Mouse (Mus musculus) mature B cell (primary cell): ENCODE results near the gene Dusp5.

Experiments used
- in situ Hi-C: fragments of 300-500 bp; cut with MboI; formaldehyde crosslinking; loops from 2 replicates; pipeline ENCODE4 v1.14.3; 2019

Gene Dusp5

DNA sequence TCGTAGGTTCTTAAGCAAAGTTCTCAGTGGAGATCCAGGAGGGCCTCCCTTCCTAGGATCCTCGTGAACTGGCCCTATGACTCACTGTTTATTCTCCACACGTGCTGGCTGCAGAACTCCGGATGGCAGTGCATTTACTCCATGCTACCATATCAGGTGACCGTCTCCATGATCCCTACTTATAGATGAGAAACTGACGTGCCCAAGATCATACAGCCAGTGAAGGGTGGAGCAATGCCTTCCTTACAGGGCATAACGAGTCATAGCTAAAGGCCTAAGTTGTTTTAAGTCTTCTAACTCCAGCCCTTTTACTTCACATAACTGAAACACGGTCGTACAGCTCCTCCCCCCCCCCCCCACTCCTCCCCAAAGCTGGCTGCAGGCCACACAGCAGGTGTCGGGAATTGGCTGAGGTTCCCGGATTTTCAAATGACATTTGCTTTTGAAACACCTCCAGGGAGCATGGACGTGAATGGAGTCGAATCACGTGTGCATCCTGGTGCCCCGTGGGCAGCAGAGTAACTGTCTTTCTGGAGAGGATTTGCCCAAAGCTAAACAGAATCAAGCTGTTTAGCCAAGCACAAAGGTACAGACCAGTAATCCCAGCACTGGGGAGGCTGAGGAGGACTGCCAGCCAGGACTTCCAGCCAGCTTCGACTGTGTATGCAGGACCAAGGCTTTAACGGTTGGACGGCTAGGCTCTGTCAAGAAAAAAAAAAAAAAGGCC is 11.4 kb upstream of the Dusp5 start:
- in situ Hi-C loops: no loop called here

DNA sequence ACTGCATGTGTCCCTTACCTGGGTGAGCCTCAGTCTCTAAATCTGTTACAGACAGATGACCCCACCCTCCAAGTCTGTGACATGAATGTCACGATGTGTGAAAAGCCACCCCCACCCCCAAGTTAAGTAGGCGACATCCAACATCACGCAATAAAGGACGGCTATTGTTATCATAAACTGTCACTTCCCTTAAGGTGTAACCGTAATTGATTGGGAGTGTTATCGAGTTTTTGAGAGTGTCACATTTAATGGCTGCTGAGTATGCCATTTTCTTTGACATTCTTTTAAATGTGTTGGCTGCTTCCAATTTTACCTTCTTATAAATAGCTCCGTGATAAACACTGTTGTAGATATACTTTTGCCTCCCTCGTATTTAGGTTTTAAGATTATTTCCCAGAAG is 9.4 kb upstream of the Dusp5 start:
- in situ Hi-C loops: no loop called here

DNA sequence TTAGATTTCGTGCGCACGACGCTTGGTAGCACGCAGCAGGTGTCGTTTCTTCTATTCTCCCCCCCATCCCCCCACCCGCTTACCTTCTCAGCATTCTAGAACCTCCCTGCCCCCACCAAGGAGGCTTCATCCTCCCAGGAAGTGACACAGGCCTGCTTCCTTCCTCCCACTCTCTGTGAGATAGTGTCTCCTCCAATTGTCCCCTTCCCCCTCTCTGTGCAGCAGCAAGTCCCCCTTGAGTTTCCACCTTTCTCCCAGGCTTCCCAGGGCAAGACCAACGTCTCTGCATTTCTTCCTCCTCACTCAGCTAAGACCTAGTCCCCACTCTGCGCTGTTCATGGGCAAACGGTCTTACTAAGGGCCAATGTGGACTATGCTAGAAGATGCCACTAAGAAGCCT is 8.9 kb upstream of the Dusp5 start:
- in situ Hi-C loops: no loop called here

DNA sequence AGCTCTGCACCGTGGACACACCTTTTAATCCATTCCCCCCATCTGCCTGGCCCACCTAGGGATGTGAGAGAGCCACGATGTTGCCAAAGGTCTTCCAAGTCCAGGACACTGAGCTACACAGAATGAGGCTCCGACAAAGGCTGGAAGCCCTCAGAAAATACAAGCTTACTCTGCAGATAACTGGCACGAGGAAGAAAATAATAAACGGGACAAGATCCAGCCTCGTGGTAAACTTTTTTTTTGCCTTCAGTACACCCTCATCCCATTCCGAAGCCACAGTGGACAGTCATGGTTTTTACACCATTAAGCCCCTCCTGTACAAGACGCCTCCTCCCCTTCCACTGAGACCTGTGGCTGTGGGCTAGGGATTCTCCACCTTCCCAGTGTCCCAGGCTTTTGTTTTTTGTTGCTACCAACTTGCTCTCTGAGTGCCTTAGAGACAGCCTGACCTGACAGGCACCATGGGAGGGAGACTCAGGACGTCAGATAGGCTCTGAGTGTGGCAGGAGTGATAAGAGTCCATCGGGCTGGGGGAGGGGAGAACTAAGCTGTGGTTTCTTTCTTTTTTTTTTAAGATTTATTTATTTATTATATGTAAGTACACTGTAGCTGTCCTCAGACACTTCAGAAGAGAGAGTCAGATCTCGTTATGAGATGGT is 7.6 kb upstream of the Dusp5 start:
- in situ Hi-C loops: no loop called here

DNA sequence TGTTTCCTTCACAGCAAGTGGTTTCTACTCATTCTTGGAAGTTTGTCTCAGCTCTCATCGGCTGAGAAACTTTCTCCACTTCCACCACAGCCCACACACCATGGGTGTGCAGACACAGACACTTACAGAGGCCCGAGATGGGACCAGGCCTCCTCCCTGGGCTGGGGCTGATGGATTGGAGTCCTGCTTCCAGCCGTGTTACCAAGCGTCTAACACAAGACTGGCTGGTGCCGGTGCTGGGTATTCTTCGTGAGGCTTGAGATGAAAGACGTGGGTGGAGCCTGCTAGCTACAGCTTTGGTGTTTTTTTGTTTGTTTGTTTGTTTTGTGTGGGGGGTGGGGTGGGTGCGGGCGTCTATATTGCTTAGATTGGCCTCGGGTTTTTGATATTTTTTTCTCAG is 1.4 kb upstream of the Dusp5 start:
- in situ Hi-C loops: no loop called here

DNA sequence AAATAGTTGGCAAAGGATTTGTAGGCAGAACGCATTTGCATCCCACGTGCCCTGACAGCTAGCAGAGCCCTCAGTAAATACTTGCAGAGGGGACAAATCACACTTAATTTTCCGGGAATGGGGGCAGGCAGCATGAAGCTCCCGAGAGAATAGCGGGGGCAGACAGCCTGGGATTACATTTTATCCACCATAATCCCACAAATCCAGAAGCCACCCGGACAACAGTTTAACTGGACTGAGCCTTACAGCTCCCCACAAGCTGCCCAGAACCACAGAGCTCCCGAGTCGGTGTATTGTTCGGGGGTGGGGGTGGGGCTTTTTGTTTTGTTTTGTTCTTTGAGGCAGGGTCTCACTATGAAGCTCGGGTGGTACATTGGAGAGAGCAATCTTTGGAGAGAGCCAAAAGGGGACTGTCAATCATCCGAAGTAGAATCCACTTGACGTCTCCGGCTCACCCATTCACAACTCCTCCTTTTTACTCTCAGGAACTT is 733 bp upstream of the Dusp5 start:
- in situ Hi-C loops: no loop called here

DNA sequence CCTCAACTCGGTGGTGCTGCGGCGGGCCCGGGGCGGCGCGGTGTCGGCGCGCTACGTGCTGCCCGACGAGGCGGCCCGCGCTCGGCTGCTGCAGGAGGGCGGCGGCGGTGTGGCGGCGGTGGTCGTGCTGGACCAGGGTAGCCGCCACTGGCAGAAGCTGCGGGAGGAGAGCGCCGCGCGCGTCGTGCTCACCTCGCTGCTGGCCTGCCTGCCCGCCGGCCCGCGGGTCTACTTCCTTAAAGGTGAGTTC is 471 bp downstream of the Dusp5 start:
- in situ Hi-C loops: no loop called here

DNA sequence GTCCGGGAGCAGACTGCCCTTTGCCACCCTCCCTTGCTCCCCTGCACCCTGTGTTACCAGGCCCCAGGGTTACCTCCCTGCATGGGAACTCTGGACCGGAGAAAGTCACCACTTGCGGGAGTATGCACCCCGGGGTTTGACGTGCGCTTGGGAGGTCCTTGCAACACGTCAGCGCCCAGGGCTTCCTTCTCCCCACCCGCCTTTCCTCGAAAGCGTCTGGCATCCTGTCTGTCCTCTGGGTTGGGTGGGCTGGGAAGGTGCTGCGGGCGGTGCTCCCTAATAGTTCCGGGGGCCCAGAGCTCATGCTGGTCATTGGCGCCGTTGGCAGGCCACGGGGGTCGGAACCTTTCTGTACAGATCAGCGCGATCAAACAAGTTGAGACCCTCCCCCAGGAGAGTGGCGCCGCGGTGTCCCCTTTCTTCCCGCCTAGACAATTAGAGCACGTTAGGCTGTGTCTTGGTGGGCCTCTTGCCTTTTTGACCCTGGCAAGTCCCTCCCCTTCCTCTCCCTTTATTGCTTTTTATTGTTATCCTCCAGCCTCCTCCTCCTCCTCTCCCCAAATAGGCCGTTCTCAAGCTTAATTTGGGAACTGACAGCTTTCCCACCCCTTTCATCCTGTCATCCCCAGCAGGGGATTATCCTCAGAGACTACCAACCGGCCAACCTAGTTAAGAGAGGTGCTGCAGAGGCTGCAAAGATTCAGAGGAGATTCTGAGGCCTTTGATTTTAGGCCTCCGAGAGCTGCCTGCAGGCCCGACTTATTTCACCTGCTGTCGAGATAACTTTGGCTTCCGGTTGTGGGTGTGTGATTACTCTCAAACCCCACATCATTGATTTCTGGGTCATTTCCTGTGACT is 1.0 kb downstream of the Dusp5 start:
- in situ Hi-C loops: no loop called here

DNA sequence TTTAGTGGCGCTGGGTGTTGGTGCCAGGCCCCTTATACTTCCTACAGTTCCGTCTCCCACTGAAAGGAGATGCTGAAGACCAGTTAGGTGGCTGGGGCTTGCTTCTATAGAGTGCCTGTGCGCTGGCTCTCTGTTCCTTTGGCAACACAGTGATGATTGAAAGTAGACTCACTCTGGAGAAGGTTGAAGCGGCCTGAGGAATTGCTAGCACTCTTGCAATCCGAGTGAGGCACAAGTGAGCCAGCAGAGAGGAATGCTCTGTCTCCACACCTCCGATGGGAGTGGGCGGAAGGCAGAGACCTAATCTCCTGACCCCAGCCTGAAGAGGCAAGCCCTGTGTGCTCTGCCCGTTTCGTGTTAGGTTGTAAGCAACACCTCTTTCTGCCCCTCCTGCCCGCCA is 2.5 kb downstream of the Dusp5 start:
- in situ Hi-C loops: no loop called here

DNA sequence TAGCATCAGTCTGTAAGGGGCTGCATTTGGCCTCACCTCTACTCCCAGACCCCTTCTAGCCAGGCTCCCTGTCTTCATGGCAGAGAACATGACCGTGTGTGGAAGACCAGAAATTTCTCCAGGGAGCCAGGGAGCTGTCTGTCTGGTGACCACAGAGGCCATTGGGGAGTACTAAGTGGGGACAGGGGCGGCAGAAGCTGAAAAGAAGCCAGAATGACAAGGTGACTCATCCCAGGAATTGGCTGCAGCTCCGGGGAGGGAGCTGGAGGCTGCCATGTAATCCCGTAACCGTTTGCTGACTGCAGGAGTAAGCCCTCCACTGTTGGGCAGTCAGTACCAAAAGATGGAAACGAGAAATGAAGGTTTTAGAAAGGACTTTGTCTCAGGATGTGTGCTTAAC is 3.1 kb downstream of the Dusp5 start:
- in situ Hi-C loops: no loop called here

DNA sequence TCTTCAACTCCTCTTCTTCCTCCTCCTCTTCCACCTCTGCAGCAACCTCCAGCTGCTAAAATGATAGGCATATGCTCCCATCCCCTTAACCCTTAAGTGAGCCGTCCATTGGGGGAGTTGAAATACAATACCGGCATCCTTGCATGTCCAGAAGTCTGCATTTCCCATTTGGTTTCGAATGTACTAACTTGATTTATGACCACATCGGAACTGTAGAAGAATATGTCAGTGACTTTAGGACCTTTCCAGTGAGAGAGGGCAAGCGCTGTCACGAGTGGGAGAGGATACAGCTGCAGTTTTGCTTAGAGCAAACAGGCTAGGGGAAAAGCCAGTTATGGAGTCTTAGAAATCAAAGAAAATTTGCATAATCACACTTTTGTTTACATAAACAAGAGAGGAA is 3.8 kb downstream of the Dusp5 start:
- in situ Hi-C loops: no loop called here

DNA sequence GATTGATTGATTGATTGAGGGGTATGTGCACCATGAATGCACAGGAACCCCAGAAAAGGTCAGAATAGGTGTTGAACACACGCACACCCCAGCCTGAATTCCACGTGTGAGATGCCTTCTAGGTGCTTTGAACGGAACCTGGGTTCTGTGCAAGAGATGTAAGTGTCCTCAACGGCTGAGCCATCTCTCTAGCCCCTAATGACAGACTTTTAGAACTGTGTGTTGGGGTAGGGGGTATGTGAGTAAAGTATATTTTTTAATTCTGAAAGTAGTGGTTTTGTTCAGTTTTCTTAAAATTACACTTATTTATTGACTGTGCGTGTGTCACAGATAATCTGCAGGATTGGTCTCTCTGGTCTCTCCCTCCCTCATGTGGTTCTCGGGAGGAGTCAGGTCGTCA is 4.3 kb downstream of the Dusp5 start:
- in situ Hi-C loops: no loop called here

DNA sequence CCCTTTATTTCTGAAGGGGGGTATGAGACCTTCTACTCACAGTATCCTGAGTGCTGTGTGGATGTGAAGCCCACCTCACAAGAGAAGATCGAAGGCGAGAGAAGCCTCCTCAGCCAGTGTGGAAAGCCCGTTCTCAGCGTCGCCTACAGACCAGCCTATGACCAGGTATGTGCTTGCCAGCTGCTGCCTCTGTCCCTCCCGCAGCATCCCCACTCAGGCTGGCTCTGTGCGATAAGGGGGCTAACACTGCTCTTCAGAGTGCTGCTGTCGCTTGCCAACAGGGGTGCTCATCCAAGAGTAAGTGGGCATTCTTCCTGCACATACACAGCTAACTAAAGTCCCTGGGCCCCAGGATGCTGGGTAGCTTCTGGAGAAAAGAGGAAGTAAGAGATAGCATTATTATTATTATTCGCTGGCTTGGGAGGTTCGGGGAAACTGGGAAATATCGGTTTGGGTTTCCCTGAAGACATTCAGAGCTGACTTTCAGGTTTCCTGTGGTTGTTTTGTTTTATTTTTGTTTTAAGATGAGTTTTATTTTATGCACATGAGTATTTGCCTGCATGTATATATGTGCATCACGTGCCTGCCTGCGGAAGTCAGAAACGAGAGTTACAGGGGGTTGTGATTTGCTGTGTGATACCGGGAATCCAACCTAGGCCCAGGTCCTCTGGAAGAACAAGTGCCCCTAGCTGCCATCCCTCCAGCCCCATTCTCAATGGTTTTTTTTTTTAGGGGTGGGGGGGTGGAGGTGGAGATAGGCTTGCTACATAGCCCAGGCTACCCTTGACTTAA is 5.1 kb downstream of the Dusp5 start:
- in situ Hi-C loops: no loop called here

DNA sequence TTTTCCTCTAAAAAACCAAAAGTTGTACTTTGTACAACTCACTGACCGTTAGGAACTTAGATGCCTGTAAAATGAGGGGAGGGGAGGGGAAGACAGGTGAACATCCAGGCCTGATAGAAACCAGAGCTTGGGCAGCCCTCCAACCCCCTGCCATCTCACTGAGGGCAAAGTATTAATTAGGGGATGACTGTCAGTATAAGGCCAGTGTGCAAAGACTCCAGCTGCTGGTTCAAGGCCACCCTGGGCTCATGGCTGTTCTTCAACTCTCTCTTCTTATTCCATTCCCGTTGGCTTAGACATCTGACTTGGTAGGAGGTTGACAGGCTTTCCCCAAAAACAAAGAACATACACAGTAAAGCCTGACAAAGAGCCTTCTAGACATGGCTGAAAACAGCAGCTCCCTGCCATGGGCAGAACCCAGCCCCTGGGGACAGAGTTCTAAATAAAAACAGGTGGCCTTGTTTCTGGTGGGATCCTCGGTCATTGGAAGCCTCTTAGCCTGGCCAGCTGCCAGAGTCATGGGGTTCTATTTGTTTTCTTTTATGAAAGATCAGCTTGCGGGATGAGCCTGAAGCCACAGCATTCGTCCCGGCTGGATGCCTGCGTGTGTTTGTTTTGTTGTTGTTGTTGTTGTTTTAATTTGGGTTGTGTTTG is 6.0 kb downstream of the Dusp5 start:
- in situ Hi-C loops: no loop called here

DNA sequence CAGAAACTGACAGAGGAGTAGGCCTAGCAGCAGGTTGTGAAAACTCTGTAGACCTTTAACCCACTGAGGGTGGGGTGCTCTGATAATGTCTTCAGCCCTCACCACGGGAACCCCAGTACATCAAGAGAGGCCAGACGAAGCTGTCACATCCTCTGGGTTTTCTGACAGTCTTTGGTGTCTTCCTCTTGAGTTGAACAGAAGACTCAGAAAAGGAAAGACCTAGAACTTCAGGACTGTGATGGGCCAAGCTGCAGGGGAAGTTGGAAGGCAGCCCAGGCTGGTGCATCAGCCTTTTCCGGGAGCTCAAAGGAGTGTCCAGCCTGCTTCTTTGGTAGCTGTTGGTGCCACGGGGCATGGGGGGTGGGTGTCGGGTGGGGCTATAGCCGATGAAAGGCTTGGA is 6.5 kb downstream of the Dusp5 start:
- in situ Hi-C loops: no loop called here

DNA sequence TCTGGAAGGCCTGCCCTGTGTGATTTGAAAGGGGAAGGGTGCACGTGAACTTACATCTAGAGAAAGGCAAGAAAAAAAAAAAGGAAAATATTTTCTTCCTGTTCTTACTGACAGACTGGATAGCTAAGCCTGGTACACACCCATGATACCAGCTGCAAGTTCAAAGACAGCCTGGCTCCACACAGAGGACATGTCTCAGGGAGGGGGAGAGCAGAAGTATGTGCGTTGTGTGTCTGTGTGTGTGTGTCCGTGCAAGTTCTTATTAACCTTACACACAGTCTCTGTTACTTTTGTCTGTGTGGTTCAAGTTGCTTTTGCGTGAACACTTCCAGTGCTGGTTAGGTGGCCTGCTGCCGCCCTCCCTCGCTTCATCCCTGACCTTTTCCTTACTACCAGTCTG is 7.3 kb downstream of the Dusp5 start:
- in situ Hi-C loops: no loop called here

DNA sequence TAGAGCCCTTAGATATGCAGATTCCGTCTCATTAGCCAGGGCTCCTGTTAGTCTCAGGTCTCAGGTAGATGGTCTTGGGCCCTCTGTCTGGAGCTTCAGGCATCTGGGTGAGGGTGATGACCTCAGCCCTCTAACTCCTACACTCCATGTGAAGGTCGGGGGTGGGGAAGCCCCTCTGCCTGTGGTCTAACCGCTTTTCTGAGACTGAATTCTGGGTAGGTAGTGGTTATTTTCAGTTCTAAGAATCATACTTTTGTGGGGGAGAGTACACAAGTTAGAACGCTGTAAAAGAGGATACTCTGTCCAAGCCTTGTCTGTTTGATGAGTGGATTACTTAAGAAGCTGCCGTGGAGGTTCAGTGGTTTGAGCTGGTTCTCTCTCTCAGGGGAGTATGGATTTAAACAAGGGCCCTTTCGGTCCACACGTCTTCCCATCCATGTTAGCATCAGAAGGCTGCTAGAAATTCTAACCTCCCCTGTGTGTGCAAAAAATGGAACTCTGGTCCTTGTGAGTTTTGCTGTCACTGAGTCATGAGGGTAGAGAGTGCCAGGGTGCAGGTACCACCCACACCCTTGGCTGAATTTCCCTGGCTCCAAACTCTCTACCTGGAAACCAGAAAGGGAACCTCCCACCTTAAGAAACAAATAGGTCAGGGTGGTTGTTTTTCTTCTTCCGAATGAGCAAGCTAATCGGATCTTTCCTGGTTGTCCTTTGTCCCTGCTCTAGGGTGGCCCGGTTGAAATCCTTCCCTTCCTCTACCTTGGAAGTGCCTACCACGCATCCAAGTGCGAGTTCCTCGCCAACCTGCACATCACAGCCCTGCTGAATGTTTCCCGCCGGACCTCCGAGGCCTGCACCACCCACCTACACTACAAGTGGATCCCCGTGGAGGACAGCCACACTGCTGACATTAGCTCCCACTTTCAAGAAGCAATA is 8.1 kb downstream of the Dusp5 start:
- in situ Hi-C loops: no loop called here

DNA sequence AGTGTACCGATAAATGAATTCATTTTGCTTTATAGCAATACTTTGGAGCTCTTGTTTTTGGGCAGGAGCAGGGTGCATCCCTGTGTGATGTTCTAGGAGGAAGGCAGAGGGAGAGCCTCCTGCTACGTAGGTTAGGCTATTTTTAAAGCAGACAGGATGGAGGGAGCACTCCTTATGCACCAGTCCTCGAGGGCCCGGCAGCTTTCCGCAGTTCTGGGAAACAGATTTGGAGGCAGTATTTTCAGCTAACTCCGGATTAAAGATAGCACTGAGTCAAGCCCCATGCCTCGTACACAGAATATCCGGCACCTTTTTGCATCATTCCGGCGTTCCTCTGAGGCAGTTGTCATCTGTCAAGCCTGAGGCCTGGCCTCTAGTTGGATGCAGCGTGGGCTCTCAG is 9.1 kb downstream of the Dusp5 start:
- in situ Hi-C loops: no loop called here

DNA sequence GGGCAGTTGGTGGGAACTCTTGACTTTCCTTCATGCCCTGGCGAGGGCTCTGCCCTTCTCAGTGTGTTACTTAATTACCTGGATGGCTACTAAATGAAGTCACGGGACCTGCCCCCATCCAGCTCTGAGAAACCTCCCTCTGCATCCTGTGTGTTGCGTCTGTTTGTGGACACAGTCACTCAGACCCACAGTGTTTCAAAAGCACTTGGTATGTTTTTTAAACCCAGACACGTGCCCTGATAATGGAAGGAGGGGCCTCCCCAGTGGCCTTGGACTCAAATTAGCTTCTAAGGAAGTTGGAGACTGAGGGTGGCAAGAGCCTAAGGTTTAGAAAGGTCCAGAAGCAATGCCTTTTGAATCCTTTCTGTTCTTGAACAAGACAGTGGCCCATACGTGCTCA is 9.9 kb downstream of the Dusp5 start:
- in situ Hi-C loops: no loop called here

DNA sequence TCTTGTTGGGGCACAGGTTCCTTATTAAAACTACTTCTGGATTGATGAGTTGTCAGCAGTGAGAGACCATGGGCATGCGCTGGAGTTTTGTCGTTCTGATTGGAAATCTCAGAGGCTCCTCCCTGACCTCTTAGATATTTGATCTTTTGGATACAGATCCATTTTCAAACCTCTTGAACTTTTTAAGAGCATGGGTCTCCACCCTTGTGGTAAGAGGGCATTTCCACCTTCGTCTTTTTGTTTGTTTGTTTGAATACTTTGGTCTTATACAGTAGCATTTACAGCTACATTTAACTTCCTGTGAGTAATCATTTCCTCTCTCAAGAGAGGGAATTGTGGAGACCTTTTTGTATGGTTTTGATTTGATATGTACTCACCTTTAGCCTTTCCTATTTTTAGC is 10.4 kb downstream of the Dusp5 start:
- in situ Hi-C loops: no loop called here

DNA sequence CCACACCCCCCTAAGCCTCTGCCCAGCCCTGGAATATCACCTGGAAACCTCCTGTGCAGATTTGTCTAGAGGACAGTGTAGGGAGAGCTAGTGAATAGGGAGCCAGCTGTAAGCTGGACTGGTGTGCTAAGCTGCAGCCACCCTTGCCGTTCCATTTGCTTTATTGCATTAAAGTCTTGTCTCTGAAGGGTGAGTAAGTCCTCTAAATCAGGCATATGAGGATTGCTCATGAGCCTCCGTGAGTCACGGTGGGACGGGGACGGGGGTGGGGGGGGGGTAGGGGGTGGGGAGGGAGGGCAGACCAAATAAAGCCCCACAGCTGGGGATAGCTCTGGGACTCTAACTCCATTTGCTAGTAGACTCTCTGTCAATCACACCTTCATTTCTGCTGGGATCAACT is 14.7 kb downstream of the Dusp5 start:
- in situ Hi-C loops: no loop called here
